Mouse (Mus musculus) c-Kit-positive CD71-positive TER-119-positive erythroid progenitor cells, embryonic 14.5 days (primary cell): ENCODE measurements around the gene Slc46a1.

Source experiments
- DNase-seq: peaks from one replicate; pipeline ENCODE4 v3.0.0-alpha.2; 2013; ENCODE audit warnings: low spot score

The Slc46a1 gene

GRCm38 (mm10) chr11:78465568-78466180, at the start of gene Slc46a1:
TSS of gene Slc46a1 (plus strand) at chr11:78465697.
- DNase-seq: peak; percentile 48

GRCm38 (mm10) chr11:78416854-78417253, 48.6 kb upstream of the Slc46a1 start:
- DNase-seq: no peak

- no peak for DNase-seq
Measured at GRCm38 (mm10) chr11:78420263-78420889, 45.1 kb upstream of the Slc46a1 start.

- no peak for DNase-seq
Measured at GRCm38 (mm10) chr11:78421201-78422009, 44.1 kb upstream of the Slc46a1 start.

- no peak for DNase-seq
Measured at GRCm38 (mm10) chr11:78422055-78422819, 43.3 kb upstream of the Slc46a1 start, which contains the start of gene Slc13a2. TSS of gene Slc13a2 (minus strand) at chr11:78422217.

GRCm38 (mm10) chr11:78424352-78424751, 41.1 kb upstream of the Slc46a1 start:
- DNase-seq: no peak

GRCm38 (mm10) chr11:78425572-78425971, 39.9 kb upstream of the Slc46a1 start:
- no peak for DNase-seq

- DNase-seq: no peak
Measured at GRCm38 (mm10) chr11:78427655-78428054, 37.8 kb upstream of the Slc46a1 start.

- DNase-seq: no peak
Measured at GRCm38 (mm10) chr11:78428309-78428708, 37.2 kb upstream of the Slc46a1 start.

GRCm38 (mm10) chr11:78430195-78430878, 35.2 kb upstream of the Slc46a1 start:
- DNase-seq: no peak

- DNase-seq: no peak
Measured at GRCm38 (mm10) chr11:78431176-78431575, 34.3 kb upstream of the Slc46a1 start.

GRCm38 (mm10) chr11:78434052-78434451, 31.4 kb upstream of the Slc46a1 start:
- no peak for DNase-seq

GRCm38 (mm10) chr11:78435776-78436349, 29.6 kb upstream of the Slc46a1 start:
- DNase-seq: peak; percentile 41

- no peak for DNase-seq
Measured at GRCm38 (mm10) chr11:78437182-78437581, 28.3 kb upstream of the Slc46a1 start.

GRCm38 (mm10) chr11:78438399-78438930, 27.0 kb upstream of the Slc46a1 start:
- no peak for DNase-seq

GRCm38 (mm10) chr11:78443115-78443514, 22.4 kb upstream of the Slc46a1 start:
- no peak for DNase-seq

- DNase-seq: no peak
Measured at GRCm38 (mm10) chr11:78447168-78447567, 18.3 kb upstream of the Slc46a1 start.

- no peak for DNase-seq
Measured at GRCm38 (mm10) chr11:78448242-78448641, 17.3 kb upstream of the Slc46a1 start.

GRCm38 (mm10) chr11:78450337-78450736, 15.2 kb upstream of the Slc46a1 start:
- DNase-seq: no peak

- DNase-seq: peak; percentile 53
Measured at GRCm38 (mm10) chr11:78453675-78454074, 11.8 kb upstream of the Slc46a1 start.

- DNase-seq: no peak
Measured at GRCm38 (mm10) chr11:78454276-78454675, 11.2 kb upstream of the Slc46a1 start.
